In genomic region chr11:54690171-54690570, GRCm38 (mm10) we compare ENCODE assay signal across 23 mouse cellular contexts.
"Had no signal": no experiment of that assay in that cellular context is flagged by ENCODE, and none has a peak within 500 bp of the region (broad histone marks: within the 10 kb centered on the region; RNA-seq: fewer than 3 reads in every experiment).

No protein-coding gene starts in this region.

- H3K4me1 ChIP-seq: heart, embryonic 13.5 days; hindbrain, embryonic 13.5 days; hindbrain, embryonic 15.5 days; kidney, embryonic 15.5 days; limb, embryonic 15.5 days; liver, embryonic 12.5 days had no signal

- H3K9me3 ChIP-seq: heart, embryonic 13.5 days; heart, embryonic 15.5 days; hindbrain, embryonic 13.5 days; hindbrain, embryonic 15.5 days; kidney, embryonic 15.5 days; limb, embryonic 13.5 days; limb, embryonic 15.5 days; liver, embryonic 12.5 days had no signal

- H3K9ac ChIP-seq: heart, embryonic 13.5 days; heart, embryonic 15.5 days; hindbrain, embryonic 13.5 days; hindbrain, embryonic 15.5 days; kidney, embryonic 15.5 days; limb, embryonic 13.5 days; limb, embryonic 15.5 days; liver, embryonic 12.5 days had no signal

- H3K4me3 ChIP-seq: heart, adult 2 months; heart, embryonic 13.5 days; heart, embryonic 15.5 days; hindbrain, embryonic 13.5 days; hindbrain, embryonic 15.5 days; kidney, embryonic 15.5 days; limb, embryonic 13.5 days; limb, embryonic 15.5 days; liver, embryonic 12.5 days had no signal

- DNase-seq: gastrocnemius, postnatal 14 days; gastrocnemius, postnatal 36 days; heart, adult 2 months; kidney, adult 11 months; kidney, adult 2 months; kidney, adult 9 months; kidney, postnatal 14 days; kidney, postnatal 36 days; layer of hippocampus, adult 9-11 months; layer of hippocampus, postnatal 36 days; left cerebral cortex, postnatal 4 days had no signal

- H3K27me3 ChIP-seq: heart, embryonic 13.5 days; heart, embryonic 15.5 days; hindbrain, embryonic 13.5 days; hindbrain, embryonic 15.5 days; kidney, embryonic 15.5 days; limb, embryonic 13.5 days; limb, embryonic 15.5 days; liver, embryonic 12.5 days had no signal

- ATAC-seq: hindbrain, postnatal 0 days; intestine, embryonic 16.5 days; liver, embryonic 12.5 days had no signal

- H3K27ac ChIP-seq: heart, adult 2 months; heart, embryonic 13.5 days; heart, embryonic 15.5 days; hindbrain, embryonic 13.5 days; hindbrain, embryonic 15.5 days; hindbrain, postnatal 0 days; kidney, embryonic 15.5 days; kidney, postnatal 0 days; limb, embryonic 13.5 days; limb, embryonic 15.5 days; liver, embryonic 12.5 days had no signal

- H3K4me2 ChIP-seq: heart, embryonic 11.5 days; heart, embryonic 13.5 days; heart, embryonic 15.5 days; hindbrain, embryonic 13.5 days; hindbrain, embryonic 15.5 days; kidney, embryonic 15.5 days; limb, embryonic 13.5 days; limb, embryonic 15.5 days; liver, embryonic 12.5 days had no signal
